Mouse (Mus musculus) forebrain, postnatal 0 days (tissue): ENCODE measurements at regions not wholly inside any gene's neighbourhood (a gene's known extent, or its start where the extent isn't known, plus 50 kb on each side); places are given as distances from the start of the nearest gene placed in this dataset.

Experiments
- ATAC-seq: fragments of 200-750 bp; cut with Nextera tagmentation; 2 replicates; pipeline ENCODE4 v1.8.0; 2017; ENCODE audit warnings: mild to moderate bottlenecking, moderate library complexity
- DNase-seq: peaks from one replicate; pipeline ENCODE4 v3.0.0-alpha.2; 2015
- H3K27ac ChIP-seq: fragments of 300-500 bp; sonication (generic); 2 replicates; pipeline ENCODE4 v1.5.1; 2014; ENCODE audit warnings: low read depth, mild to moderate bottlenecking, antibody characterized with exemption, low read length, moderate library complexity, mixed read lengths
- H3K27me3 ChIP-seq: fragments of 300-500 bp; sonication (generic); 2 replicates; pipeline ENCODE4 v1.6.1; 2014; ENCODE audit warnings: mild to moderate bottlenecking, low read length, mixed read lengths; ENCODE audit not compliant: insufficient read depth
- H3K36me3 ChIP-seq: fragments of 300-500 bp; sonication (generic); 2 replicates; pipeline ENCODE4 v1.6.1; 2014; ENCODE audit warnings: mild to moderate bottlenecking, moderate library complexity; ENCODE audit not compliant: insufficient read depth
- H3K4me1 ChIP-seq: fragments of 300-500 bp; sonication (generic); 2 replicates; pipeline ENCODE4 v1.6.1; 2014; ENCODE audit warnings: antibody characterized with exemption; ENCODE audit not compliant: insufficient read depth
- H3K4me2 ChIP-seq: fragments of 300-500 bp; sonication (generic); 2 replicates; pipeline ENCODE4 v1.6.1; 2014; ENCODE audit warnings: low read depth, mild to moderate bottlenecking, moderate library complexity
- H3K4me3 ChIP-seq: fragments of 300-500 bp; sonication (generic); 2 replicates; pipeline ENCODE4 v1.5.1; 2014; ENCODE audit warnings: low read depth, low read length, mixed read lengths
- H3K9ac ChIP-seq: fragments of 300-500 bp; sonication (generic); 2 replicates; pipeline ENCODE4 v1.6.1; 2014; ENCODE audit warnings: mild to moderate bottlenecking
- H3K9me3 ChIP-seq: fragments of 300-500 bp; sonication (generic); 2 replicates; pipeline ENCODE4 v1.6.1; 2016; ENCODE audit warnings: low read length
- CTCF ChIP-seq: sonication (generic); IDR thresholded peaks from 2 replicates; pipeline ENCODE4 v1.5.1; 2016; ENCODE audit warnings: antibody characterized with exemption, control low read depth, low read depth
- WGBS: fragments of 180-500 bp; shearing (Covaris S2); extraction: QIAGEN DNeasy Blood & Tissue Kit; methylation state at CpG from one replicate; pipeline ENCODE4 v1.1.7; 2014; 5-methylcytosine and 5-hydroxymethylcytosine counted together

DNA sequence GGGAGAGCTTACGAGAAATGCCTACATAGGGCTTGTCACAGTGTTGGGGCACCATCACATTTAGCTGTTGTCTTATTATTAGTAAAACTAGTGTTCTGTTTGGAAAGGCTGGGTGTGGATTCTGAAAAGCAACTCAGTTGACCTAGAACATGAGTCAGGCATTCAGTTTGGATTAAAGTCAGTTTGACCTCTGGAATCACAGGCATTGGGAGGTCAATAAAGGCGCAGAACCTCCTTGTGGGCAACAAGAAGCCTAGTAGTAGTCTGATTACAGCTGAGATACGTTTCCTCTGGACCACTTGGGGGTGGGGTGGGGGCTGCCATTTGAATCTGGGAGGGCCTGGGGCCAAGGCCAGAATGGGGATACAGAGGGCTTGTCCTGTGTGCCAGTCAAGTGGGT is 52.1 kb upstream of the Map3k1 start:
- no peak overlapping the region for H3K9ac ChIP-seq
- 85% methylated on average over 3 of the region's 3 CpGs for WGBS
- no peak for TF ChIP-seq CTCF
- no peak overlapping the region for H3K4me3 ChIP-seq
- H3K4me1 ChIP-seq, result no peaks in the 10 kb centered on the region
- H3K27ac ChIP-seq, result no peak overlapping the region
- no peak overlapping the region for H3K4me2 ChIP-seq
- H3K36me3 ChIP-seq, result no peaks in the 10 kb centered on the region
- DNase-seq (no peak), ATAC-seq (no peak)
- H3K9me3 ChIP-seq, result no peaks in the 10 kb centered on the region
- no peaks in the 10 kb centered on the region for H3K27me3 ChIP-seq

DNA sequence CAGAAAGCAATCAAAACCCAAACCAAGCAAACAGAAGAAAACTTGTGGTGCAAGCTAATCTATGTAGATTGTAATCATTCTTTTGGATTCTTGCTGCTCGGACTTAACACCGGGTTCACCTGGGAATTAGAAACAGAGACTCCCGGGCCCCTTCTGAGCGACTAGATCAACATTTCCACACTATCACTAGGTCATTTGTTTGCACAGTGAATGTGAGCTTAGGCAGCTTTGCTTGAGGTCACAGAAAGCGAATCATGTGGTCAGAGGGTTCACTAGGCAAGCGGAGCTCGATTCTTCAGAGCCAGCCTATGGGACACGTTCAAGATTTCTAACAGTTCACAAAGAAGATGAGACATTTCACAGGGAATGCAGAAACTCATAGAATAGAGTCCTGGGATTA is 53.5 kb upstream of the Map3k1 start:
- WGBS, result 91% methylated on average over 8 of the region's 8 CpGs
- DNase-seq (no peak), ATAC-seq (no peak)
- no peak overlapping the region for H3K27ac ChIP-seq
- no peak overlapping the region for H3K4me2 ChIP-seq
- H3K4me1 ChIP-seq, result no peaks in the 10 kb centered on the region
- no peaks in the 10 kb centered on the region for H3K9me3 ChIP-seq
- no peaks in the 10 kb centered on the region for H3K27me3 ChIP-seq
- H3K36me3 ChIP-seq, result no peaks in the 10 kb centered on the region
- no peak overlapping the region for H3K4me3 ChIP-seq
- no peak overlapping the region for H3K9ac ChIP-seq
- no peak for TF ChIP-seq CTCF

DNA sequence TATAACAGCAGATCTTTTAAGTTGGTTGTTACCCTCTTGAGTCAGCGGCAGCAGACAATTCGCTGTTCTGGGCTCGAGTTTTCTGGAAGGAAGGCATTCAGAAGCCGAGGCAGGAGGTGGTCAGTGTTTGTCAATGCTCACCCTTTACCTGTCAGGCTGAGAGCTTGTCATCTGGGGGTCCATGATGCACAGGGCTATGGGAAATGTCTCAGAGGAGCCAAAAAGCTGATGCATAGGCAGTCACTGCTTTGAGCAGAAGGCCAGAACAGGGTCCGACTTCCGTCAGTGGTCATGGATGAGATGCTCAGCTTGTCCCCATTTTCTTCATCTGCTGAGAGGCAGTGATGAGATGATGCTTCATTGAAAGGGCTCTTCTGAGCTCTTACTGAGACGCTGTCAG is 57.2 kb upstream of the Map3k1 start:
- 91% methylated on average over 7 of the region's 7 CpGs for WGBS
- no peaks in the 10 kb centered on the region for H3K9me3 ChIP-seq
- no peak for DNase-seq
- no peak overlapping the region for H3K9ac ChIP-seq
- no peaks in the 10 kb centered on the region for H3K4me1 ChIP-seq
- no peak overlapping the region for H3K27ac ChIP-seq
- no peaks in the 10 kb centered on the region for H3K27me3 ChIP-seq
- no peak overlapping the region for H3K4me2 ChIP-seq
- H3K36me3 ChIP-seq, result no peaks in the 10 kb centered on the region
- H3K4me3 ChIP-seq, result no peak overlapping the region
- ATAC-seq, result no peak
- TF ChIP-seq CTCF, result no peak

DNA sequence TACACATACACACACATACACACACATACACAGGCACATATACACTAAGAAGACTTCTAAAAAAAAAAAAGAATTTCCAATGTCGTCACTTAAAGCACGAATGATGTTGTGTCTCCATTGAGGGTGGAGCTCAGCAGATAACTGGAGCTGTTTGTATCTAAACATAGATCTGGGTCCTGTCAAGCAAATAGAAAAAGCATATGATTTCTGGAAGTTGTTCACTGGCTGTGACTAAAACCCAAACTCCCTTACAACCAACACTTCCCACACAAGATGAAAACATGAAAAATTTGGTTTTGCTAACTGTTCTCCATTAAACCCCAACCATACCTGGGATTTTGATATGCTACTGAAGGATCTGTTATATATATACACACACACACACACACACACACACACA is 58.5 kb upstream of the Map3k1 start:
- no peaks in the 10 kb centered on the region for H3K36me3 ChIP-seq
- no peaks in the 10 kb centered on the region for H3K9me3 ChIP-seq
- H3K4me3 ChIP-seq, result no peak overlapping the region
- no peak overlapping the region for H3K4me2 ChIP-seq
- TF ChIP-seq CTCF, result no peak
- WGBS, result 81% methylated on average over 2 of the region's 2 CpGs
- no peak overlapping the region for H3K9ac ChIP-seq
- no peaks in the 10 kb centered on the region for H3K4me1 ChIP-seq
- no peaks in the 10 kb centered on the region for H3K27me3 ChIP-seq
- no peak overlapping the region for H3K27ac ChIP-seq
- DNase-seq (no peak), ATAC-seq (no peak)

DNA sequence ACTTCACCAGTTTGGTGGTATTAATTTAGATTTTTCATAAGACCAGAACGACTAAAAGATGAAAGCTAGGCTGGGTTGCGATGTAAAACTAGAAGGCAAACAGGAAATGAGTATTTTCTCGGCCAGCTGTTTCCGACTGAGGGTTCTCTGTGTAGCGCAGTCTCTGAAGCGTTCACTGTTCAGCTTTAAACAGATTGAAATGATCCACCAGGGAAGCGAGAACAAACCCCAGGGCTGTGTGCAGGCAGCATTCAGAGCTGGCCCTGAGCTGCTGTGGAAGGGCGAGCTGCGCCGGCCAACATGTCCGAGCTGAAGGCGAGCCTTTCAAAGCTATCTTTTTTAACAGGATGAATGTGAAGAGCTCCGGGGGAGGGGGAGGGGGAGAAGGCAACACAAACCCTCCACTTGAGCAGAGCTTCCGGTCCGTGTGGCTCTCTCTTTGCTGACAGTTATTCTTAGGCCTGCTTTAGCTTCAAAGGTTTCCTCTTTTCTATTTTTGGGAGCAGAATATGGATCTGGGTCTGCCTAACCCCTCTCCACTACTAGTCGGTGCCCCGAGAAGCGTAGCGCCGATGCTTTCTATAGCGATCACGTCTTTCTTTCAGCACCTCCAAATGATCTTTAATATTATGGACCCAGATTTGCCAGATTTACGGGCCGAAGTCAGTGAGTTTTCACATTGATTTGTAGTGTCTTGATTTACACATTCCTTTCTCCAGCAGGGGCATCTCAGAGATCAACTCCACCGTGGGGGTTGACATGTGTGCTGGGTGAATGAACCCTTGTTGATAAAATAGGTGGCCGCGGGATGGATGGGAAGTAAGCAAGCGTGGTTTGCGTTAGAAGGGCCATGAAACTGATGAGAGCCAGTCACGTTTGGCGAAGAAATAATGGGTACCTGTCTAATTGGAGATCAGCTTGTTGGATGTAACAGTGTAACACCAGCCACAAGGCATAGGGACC is 59.3 kb upstream of the Map3k1 start:
- Histone ChIP-seq H3K4me2 (0 out of 2 replicates have a peak overlapping the region, but pooled peaks have one; percentile 13), H3K9me3 (0 out of 2 replicates have a peak, but pooled peaks cover 2% of the 10 kb centered on the region), H3K9ac (no peak overlapping the region), H3K27ac (peak overlapping the region; percentile 54; the same call in 1 of the 2 replicates), H3K4me3 (no peak overlapping the region), H3K4me1 (no peaks in the 10 kb centered on the region), H3K36me3 (no peaks in the 10 kb centered on the region), H3K27me3 (no peaks in the 10 kb centered on the region)
- no peak for TF ChIP-seq CTCF
- WGBS, result 58% methylated on average over 31 of the region's 31 CpGs
- DNase-seq (peak; percentile 48), ATAC-seq (peak; percentile 87)

DNA sequence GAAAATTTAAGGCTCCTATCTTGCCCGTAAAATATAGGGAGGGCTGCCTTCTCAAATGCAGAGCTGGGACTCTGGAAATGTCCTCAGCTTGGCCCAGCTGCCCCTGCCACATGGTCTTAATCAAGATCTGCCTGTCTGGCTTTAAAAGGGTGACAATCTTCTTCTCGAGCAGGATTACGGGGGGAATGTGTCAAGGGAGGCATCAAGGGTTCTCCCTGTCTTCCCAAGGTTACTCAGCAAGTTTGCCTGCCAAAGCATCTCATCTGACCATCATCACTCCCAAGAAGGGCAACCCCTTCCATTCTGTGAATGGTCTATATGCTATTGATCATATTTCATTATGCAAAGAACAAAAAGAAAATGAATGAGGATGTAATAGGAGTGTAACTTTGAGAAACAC is 60.2 kb upstream of the Map3k1 start:
- H3K9ac ChIP-seq, result no peak overlapping the region
- H3K9me3 ChIP-seq, result 0 out of 2 replicates have a peak, but pooled peaks cover 6% of the 10 kb centered on the region
- H3K36me3 ChIP-seq, result no peaks in the 10 kb centered on the region
- TF ChIP-seq CTCF, result no peak
- H3K4me2 ChIP-seq, result no peak overlapping the region
- 55% methylated on average over 3 of the region's 3 CpGs for WGBS
- no peak for DNase-seq
- H3K4me3 ChIP-seq, result no peak overlapping the region
- no peak overlapping the region for H3K27ac ChIP-seq
- H3K4me1 ChIP-seq, result no peaks in the 10 kb centered on the region
- no peaks in the 10 kb centered on the region for H3K27me3 ChIP-seq
- ATAC-seq, result no peak

DNA sequence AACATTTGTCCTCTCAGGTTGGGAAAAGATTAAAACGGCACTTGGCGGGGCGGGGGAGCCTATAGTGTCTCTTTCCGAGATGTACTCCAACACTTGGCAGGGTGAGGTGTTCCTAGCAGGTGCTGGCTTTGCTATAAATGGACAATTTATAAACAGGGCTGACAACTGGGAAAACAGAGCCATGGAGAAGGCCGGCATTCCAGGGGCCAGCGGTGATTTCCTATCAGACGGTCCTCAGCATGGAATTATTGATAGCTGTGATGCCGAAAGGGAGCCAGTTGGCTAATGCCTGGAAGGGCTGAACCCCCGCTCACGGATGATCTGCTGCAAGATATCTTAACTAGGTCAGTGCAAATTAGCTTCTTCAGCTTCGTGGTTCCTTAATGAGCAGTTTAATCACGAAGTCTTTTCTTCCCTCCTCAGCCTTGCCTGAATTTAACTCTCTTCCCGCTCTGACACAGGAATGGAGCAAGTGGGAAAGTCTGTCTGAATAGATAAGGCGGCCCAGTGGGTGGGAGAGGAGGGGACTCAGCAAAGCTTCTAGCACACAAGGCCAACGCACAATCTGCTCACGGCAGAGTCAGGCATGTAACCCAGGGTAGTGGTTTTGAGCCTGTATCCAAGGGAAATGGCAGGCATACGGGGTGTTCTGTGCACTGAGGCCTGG is 61.1 kb upstream of the Map3k1 start:
- ATAC-seq (0 out of 2 replicates have a peak, but pooled peaks have one; percentile 9), DNase-seq (peak; percentile 30)
- Histone ChIP-seq H3K9me3 (0 out of 2 replicates have a peak, but pooled peaks cover 6% of the 10 kb centered on the region), H3K27me3 (no peaks in the 10 kb centered on the region), H3K4me2 (no peak overlapping the region), H3K36me3 (no peaks in the 10 kb centered on the region), H3K9ac (no peak overlapping the region), H3K4me1 (no peaks in the 10 kb centered on the region), H3K4me3 (no peak overlapping the region), H3K27ac (no peak overlapping the region; the same call in 1 of the 2 replicates)
- no peak for TF ChIP-seq CTCF
- WGBS, result 23% methylated on average over 17 of the region's 17 CpGs
